Mouse (Mus musculus) ES-E14 (cell line): Measurements from ENCODE around the gene Crebbp. TPM values are rescaled to one million over a fixed set of nuclear protein-coding genes. Genes with fewer than 3 reads are reported as not detected.

ENCODE experiments used
- DNase-seq: peaks from one replicate; pipeline ENCODE4 v3.0.0-alpha.2; 2013; ENCODE audit warnings: low read depth, low spot score
- H3K27ac ChIP-seq: 2 replicates; pipeline ENCODE4 v1.5.1; 2012; ENCODE audit warnings: low read depth, mild to moderate bottlenecking, low read length, moderate library complexity, mixed read lengths; ENCODE audit not compliant: poor library complexity, insufficient read depth, severe bottlenecking
- H3K36me3 ChIP-seq: 2 replicates; pipeline ENCODE4 v1.6.1; 2012; ENCODE audit warnings: mild to moderate bottlenecking, low read length, moderate library complexity, mixed read lengths; ENCODE audit not compliant: control insufficient read depth, poor library complexity, insufficient read depth, severe bottlenecking
- H3K4me1 ChIP-seq, 2 experiments: fragments of 150-350 bp in 1 of 2; sonication (generic) in 1 of 2; 2 replicates each; pipeline ENCODE4 v1.6.1; 2012; ENCODE audit warnings: low read length in 2 of 2, mild to moderate bottlenecking in 1 of 2, mixed read lengths in 1 of 2; ENCODE audit not compliant: control insufficient read depth in 2 of 2, insufficient read depth in 2 of 2, poor library complexity in 1 of 2
- H3K4me3 ChIP-seq, 2 experiments: fragments of 150-350 bp in 1 of 2; sonication (generic) in 1 of 2; 2 replicates each; pipeline ENCODE4 v1.5.1; 2012; ENCODE audit warnings: low read length in 2 of 2, low read depth in 1 of 2, mild to moderate bottlenecking in 1 of 2, mixed read lengths in 1 of 2; ENCODE audit not compliant: insufficient read depth in 1 of 2, poor library complexity in 1 of 2, severe bottlenecking in 1 of 2
- H3K9ac ChIP-seq: 2 replicates; pipeline ENCODE4 v1.6.1; 2012; ENCODE audit warnings: low read depth, mild to moderate bottlenecking, low read length, mixed read lengths; ENCODE audit not compliant: poor library complexity, insufficient read depth, severe bottlenecking
- H3K9me3 ChIP-seq: fragments of 150-350 bp; sonication (generic); 2 replicates; pipeline ENCODE4 v1.6.1; 2012; ENCODE audit warnings: low read depth, mild to moderate bottlenecking, low read length; ENCODE audit not compliant: control insufficient read depth, insufficient read depth
- CHD2 ChIP-seq: IDR thresholded peaks from 2 replicates; pipeline ENCODE4 v1.6.1; 2014; ENCODE audit warnings: mild to moderate bottlenecking, low read depth, low read length, inconsistent platforms
- HCFC1 ChIP-seq: IDR thresholded peaks from 2 replicates; pipeline ENCODE4 v1.6.1; 2012; ENCODE audit warnings: low read length, inconsistent platforms, borderline replicate concordance; ENCODE audit not compliant: insufficient read depth
- MAFK ChIP-seq: IDR thresholded peaks from 2 replicates; pipeline ENCODE4 v1.6.1; 2014; ENCODE audit warnings: mild to moderate bottlenecking, low read depth, low read length, inconsistent platforms; ENCODE audit not compliant: insufficient read depth
- ZC3H11A ChIP-seq: IDR thresholded peaks from 2 replicates; pipeline ENCODE4 v1.6.1; 2012; ENCODE audit warnings: low read depth, mild to moderate bottlenecking, inconsistent platforms, low read length, borderline replicate concordance
- ZNF384 ChIP-seq: IDR thresholded peaks from 2 replicates; pipeline ENCODE4 v1.6.1; 2012; ENCODE audit warnings: low read depth, low read length, inconsistent platforms
- in situ Hi-C, 2 experiments: fragments of 600-800 bp; cut with MboI; formaldehyde crosslinking; loops; one replicate each; pipeline ENCODE4 v1.15.1; 2025; ENCODE audit warnings: low sequenced_read_pairs in 2 of 2, inconsistent platforms in 1 of 2; ENCODE audit not compliant: unreplicated experiment in 2 of 2
- total RNA-seq: library from RNA; depleted of rRNA; stranded (reverse); fragments of 300-350 nt; gene quantifications from 2 replicates; pipeline ENCODE4 v1.2.3, GENCODE M21; 2012

The Crebbp gene
- total RNA-seq, 1 experiment: 26.8 TPM

- TF ChIP-seq ZC3H11A (no peak), MAFK (no peak), CHD2 (no peak), HCFC1 (no peak), ZNF384 (no peak)
- in situ Hi-C loops: no loop called here
- Histone ChIP-seq H3K4me3 (no peak overlapping the region), H3K9ac (no peak overlapping the region), H3K27ac (no peak overlapping the region), H3K9me3 (no peaks in the 10 kb centered on the region), H3K4me1 (no peaks in the 10 kb centered on the region), H3K36me3 (peaks cover 7% of the 10 kb centered on the region)
- DNase-seq: no peak
Observed at GRCm38 (mm10) chr16:4169530-4169929, 44.3 kb downstream of the Crebbp start.

DNA sequence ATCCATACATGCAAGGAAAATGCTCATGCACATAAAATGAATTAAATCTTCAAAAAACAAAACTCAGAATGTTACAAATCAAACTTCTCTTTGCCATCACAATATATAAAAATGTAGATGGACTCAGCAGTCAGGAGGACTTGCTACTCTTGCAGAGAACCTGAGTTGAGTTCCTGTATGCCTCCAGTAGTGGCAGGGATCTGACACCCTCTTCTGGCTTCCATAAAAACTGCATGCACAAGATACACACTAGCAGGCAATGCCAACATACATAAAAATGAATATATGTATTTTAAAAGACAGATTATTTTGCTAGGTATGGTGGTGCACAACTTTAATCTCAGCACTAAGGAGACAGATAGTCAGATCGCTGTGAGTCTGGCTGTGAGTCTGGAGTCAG, 45.3 kb downstream of the Crebbp start:
- in situ Hi-C loops: no loop called here

DNA sequence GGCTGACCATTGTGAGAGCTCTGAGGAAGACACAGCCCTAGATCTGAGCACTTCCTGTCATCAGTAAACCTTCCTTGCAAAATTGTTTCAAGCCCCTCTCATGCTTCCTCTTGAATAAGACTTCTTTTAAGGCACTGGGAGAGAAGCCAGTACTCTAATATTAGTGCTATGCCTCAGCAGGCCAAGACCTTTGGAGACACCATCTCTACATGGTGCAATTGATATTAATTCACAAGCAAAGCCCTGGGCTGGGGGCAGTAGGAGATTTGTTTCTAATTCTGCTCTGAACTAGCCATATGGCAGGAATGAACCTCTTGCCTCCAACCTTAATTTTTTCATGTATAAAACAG, 52.9 kb downstream of the Crebbp start:
- no peak overlapping the region for H3K9ac ChIP-seq
- no peak for DNase-seq
- in situ Hi-C loops: no loop called here
- H3K4me1 ChIP-seq: no peaks in the 10 kb centered on the region
- H3K36me3 ChIP-seq: no peaks in the 10 kb centered on the region; the same call in 1 of the 2 replicates
- H3K9me3 ChIP-seq: no peaks in the 10 kb centered on the region
- no peak overlapping the region for H3K27ac ChIP-seq
- no peak for TF ChIP-seq ZNF384
- no peak for TF ChIP-seq MAFK
- TF ChIP-seq HCFC1: no peak
- TF ChIP-seq ZC3H11A: no peak
- H3K4me3 ChIP-seq: no peak overlapping the region

More for the DNA sequence above, 45.3 kb downstream of the Crebbp start:
- no peak overlapping the region for H3K27ac ChIP-seq
- H3K9ac ChIP-seq: no peak overlapping the region
- H3K4me3 ChIP-seq: no peak overlapping the region
- no peaks in the 10 kb centered on the region for H3K9me3 ChIP-seq
- TF ChIP-seq HCFC1 (no peak), ZC3H11A (no peak), MAFK (no peak), CHD2 (no peak), ZNF384 (no peak)
- H3K4me1 ChIP-seq: no peaks in the 10 kb centered on the region
- peaks cover 7% of the 10 kb centered on the region for H3K36me3 ChIP-seq
- DNase-seq: no peak

DNA sequence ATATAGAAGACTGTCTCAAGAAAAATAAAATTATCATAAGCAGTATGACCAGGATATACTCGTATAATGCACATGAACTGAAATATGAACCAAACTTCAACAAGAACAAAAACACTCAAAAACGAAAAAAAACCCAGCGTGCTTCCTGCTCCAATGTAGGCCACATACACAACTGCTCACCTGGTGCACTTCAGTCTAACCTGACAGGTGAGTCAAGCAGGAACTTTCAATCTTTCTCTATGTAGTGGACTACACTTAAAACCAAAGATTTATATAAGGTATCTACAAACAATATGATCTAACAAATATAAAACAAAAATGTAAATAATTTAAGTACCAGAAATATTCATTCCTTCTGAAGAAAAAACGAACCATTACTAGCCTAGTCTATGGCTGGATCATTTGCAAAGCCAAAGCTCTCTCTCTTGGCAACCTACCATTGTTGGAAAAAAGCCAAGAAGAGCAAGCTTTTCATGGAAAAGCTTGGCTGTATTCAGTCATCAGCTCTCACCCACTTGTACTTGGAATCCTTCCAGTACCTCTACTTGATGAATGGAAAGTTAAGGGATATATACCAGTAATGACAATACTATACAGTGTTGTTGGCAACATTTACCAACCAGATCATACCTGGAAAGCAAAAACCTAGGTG, 53.4 kb downstream of the Crebbp start:
- no peak for DNase-seq

DNA sequence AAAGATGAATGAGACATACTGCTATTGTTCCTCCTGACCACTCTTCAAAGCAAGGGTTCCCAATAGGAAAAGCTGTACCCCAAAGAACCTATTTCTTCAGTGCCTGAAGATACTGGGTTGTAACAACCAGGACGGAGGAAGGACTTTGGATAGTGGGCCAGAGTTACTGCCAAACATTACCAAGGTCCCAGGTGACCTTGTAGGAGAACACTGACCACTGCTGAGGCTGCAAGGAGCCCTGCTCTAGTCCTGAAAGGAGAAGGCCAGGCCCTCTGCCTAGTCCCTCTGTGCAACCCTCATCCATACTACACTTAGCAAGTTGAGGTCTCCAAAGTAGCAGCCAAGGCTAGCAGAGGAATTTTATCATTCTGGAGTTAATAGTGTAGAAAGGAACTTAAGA, 60.7 kb downstream of the Crebbp start:
- DNase-seq: no peak
- Histone ChIP-seq H3K9me3 (no peaks in the 10 kb centered on the region), H3K36me3 (no peaks in the 10 kb centered on the region), H3K9ac (no peak overlapping the region), H3K4me3 (no peak overlapping the region), H3K4me1 (peaks cover 0 to 2% of the 10 kb centered on the region in 2 experiments; a peak in 2 of 4 replicates), H3K27ac (no peak overlapping the region)
- in situ Hi-C loops: no loop called here
- TF ChIP-seq CHD2: no peak
- no peak for TF ChIP-seq ZNF384
- TF ChIP-seq HCFC1: no peak
- TF ChIP-seq MAFK: no peak
- TF ChIP-seq ZC3H11A: no peak

More for the DNA sequence above, 53.4 kb downstream of the Crebbp start:
- in situ Hi-C loops: no loop called here
- Histone ChIP-seq H3K9ac (no peak overlapping the region), H3K27ac (no peak overlapping the region), H3K4me3 (no peak overlapping the region), H3K36me3 (no peaks in the 10 kb centered on the region; the same call in 1 of the 2 replicates), H3K4me1 (no peaks in the 10 kb centered on the region), H3K9me3 (no peaks in the 10 kb centered on the region)
- no peak for TF ChIP-seq ZNF384
- TF ChIP-seq HCFC1: no peak
- no peak for TF ChIP-seq ZC3H11A
- no peak for TF ChIP-seq MAFK
- no peak for TF ChIP-seq CHD2
